Mouse (Mus musculus) heart, postnatal 25 days (tissue): Measurements from ENCODE around the gene Erf. TPM values are rescaled to one million over a fixed set of nuclear protein-coding genes. Genes with fewer than 3 reads are reported as not detected.

Source experiments
- DNase-seq: peaks from one replicate; pipeline ENCODE4 v3.0.0; 2022; ENCODE audit warnings: low spot score
- intact Hi-C: fragments of 180-260 bp; cut with DNase I; formaldehyde crosslinking; loops from one replicate; pipeline ENCODE4 v1.15.1; 2025
- total RNA-seq, 2 experiments: library from RNA; stranded (reverse); gene quantifications; 2 replicates each; pipeline ENCODE4 v1.2.3; 2021

The Erf gene
- total RNA-seq, 2 experiments from 2014 or later = 19.2 to 29.6 TPM

GRCm38 (mm10) chr7:25281734-25282601, 31.4 kb upstream of the Erf start:
- intact Hi-C loops = loop anchor here (2.0 to 5.0 kb wide), 2 partner anchors 35 to 105 kb away; partner anchors contain the start of gene Megf8
- DNase-seq = peak; percentile 97

GRCm38 (mm10) chr7:25281166-25281733, 30.7 kb upstream of the Erf start:
- intact Hi-C loops = loop anchor here (5.0 kb wide), 1 partner anchor 106 kb away; no protein-coding TSS in a partner anchor
- no peak for DNase-seq

GRCm38 (mm10) chr7:25279861-25280791, 29.6 kb upstream of the Erf start:
- intact Hi-C loops = loop anchor here (2.0 to 5.0 kb wide), 2 partner anchors 31 to 107 kb away; no protein-coding TSS in a partner anchor

GRCm38 (mm10) chr7:25279076-25279860, 28.7 kb upstream of the Erf start:
- peak; percentile 87 for DNase-seq
- intact Hi-C loops = loop anchor here (2.0 kb wide), 1 partner anchor 30 kb away; no protein-coding TSS in a partner anchor

More at GRCm38 (mm10) chr7:25279861-25280791, 29.6 kb upstream of the Erf start:
- peak; percentile 77 for DNase-seq

GRCm38 (mm10) chr7:25278341-25279075, 27.9 kb upstream of the Erf start:
- intact Hi-C loops = loop anchor here (1.0 to 2.0 kb wide), 2 partner anchors 30 to 38 kb away; no protein-coding TSS in a partner anchor
- DNase-seq = peak; percentile 76

GRCm38 (mm10) chr7:25277998-25278340, 27.4 kb upstream of the Erf start:
- DNase-seq = no peak
- intact Hi-C loops = loop anchor here (1.0 to 2.0 kb wide), 2 partner anchors 29 to 38 kb away; no protein-coding TSS in a partner anchor

- intact Hi-C loops = no loop called here
Observed at GRCm38 (mm10) chr7:25277405-25277804, 26.8 kb upstream of the Erf start.

GRCm38 (mm10) chr7:25275555-25276298, 25.2 kb upstream of the Erf start:
- intact Hi-C loops = no loop called here
- DNase-seq = no peak

More at GRCm38 (mm10) chr7:25277405-25277804, 26.8 kb upstream of the Erf start:
- DNase-seq = no peak

- intact Hi-C loops = no loop called here
- no peak for DNase-seq
Observed at GRCm38 (mm10) chr7:25274996-25275395, 24.4 kb upstream of the Erf start.

GRCm38 (mm10) chr7:25274571-25274970, 24.0 kb upstream of the Erf start:
- intact Hi-C loops = no loop called here
- no peak for DNase-seq

- intact Hi-C loops = no loop called here
- no peak for DNase-seq
Observed at GRCm38 (mm10) chr7:25273259-25274241, 23.0 kb upstream of the Erf start.

- DNase-seq = no peak
- intact Hi-C loops = no loop called here
Observed at GRCm38 (mm10) chr7:25272445-25273258, 22.1 kb upstream of the Erf start.

- no peak for DNase-seq
- intact Hi-C loops = no loop called here
Observed at GRCm38 (mm10) chr7:25271651-25272444, 21.3 kb upstream of the Erf start.

GRCm38 (mm10) chr7:25270652-25271633, 20.4 kb upstream of the Erf start:
- DNase-seq = no peak
- intact Hi-C loops = no loop called here
